Mouse (Mus musculus): Measurements from ENCODE around the gene Prkce. TPM values are rescaled to one million over a fixed set of nuclear protein-coding genes. Genes with fewer than 3 reads are reported as not detected.
A peak's percentile ranks its signal among the peaks of the same experiment; 100 is the strongest.

The Prkce gene
- polyA plus RNA-seq, 1 experiment from 2014 or later, result 6.7 TPM

- H3K9ac ChIP-seq (replicated peaks; ENCODE audit: low read length), result no peak overlapping the region
- H3K4me1 ChIP-seq (ENCODE audit: control insufficient read depth, insufficient read depth, low read length), result no peaks in the 10 kb centered on the region
- H3K4me2 ChIP-seq (ENCODE audit: low read depth, low read length), result no peak overlapping the region
- no peak overlapping the region for H3K4me3 ChIP-seq (ENCODE audit: low read depth, low read length)
- WGBS, result 75% methylated on average over 6 of the region's 6 CpGs
- H3K27ac ChIP-seq (replicated peaks; ENCODE audit: low read depth, low read length), result no peak overlapping the region
- H3K36me3 ChIP-seq (replicated peaks; ENCODE audit: control insufficient read depth, insufficient read depth, low read depth, low read length), result no peaks in the 10 kb centered on the region
- DNase-seq (ENCODE audit: low spot score), result no peak
- ATAC-seq (replicated peaks; ENCODE audit: insufficient number of reproducible peaks, low FRiP score, low TSS enrichment, low read depth), result no peak
- H3K27me3 ChIP-seq (ENCODE audit: control insufficient read depth, insufficient read depth, low read length), result no peaks in the 10 kb centered on the region
- no peaks in the 10 kb centered on the region for H3K9me3 ChIP-seq (replicated peaks; ENCODE audit: control insufficient read depth, low read length)
Measured at GRCm38 (mm10) chr17:86456512-86456911, 288.9 kb downstream of the Prkce start.

GRCm38 (mm10) chr17:86458302-86458980 is 290.9 kb downstream of the Prkce start:
- H3K9ac ChIP-seq (replicated peaks; ENCODE audit: low read length), result no peak overlapping the region
- H3K27me3 ChIP-seq (ENCODE audit: control insufficient read depth, insufficient read depth, low read length), result no peaks in the 10 kb centered on the region
- WGBS, result 81% methylated on average over 11 of the region's 11 CpGs
- H3K4me1 ChIP-seq (ENCODE audit: control insufficient read depth, insufficient read depth, low read length), result no peaks in the 10 kb centered on the region
- no peaks in the 10 kb centered on the region for H3K36me3 ChIP-seq (replicated peaks; ENCODE audit: control insufficient read depth, insufficient read depth, low read depth, low read length)
- H3K27ac ChIP-seq (replicated peaks; ENCODE audit: low read depth, low read length), result no peak overlapping the region
- H3K9me3 ChIP-seq (replicated peaks; ENCODE audit: control insufficient read depth, low read length), result no peaks in the 10 kb centered on the region
- H3K4me3 ChIP-seq (ENCODE audit: low read depth, low read length), result no peak overlapping the region
- no peak overlapping the region for H3K4me2 ChIP-seq (ENCODE audit: low read depth, low read length)
- DNase-seq (ENCODE audit: low spot score) (no peak), ATAC-seq (replicated peaks; ENCODE audit: insufficient number of reproducible peaks, low FRiP score, low TSS enrichment, low read depth) (no peak)

- WGBS, result 65% methylated on average over 17 of the region's 17 CpGs
- DNase-seq (ENCODE audit: low spot score), result no peak
Measured at GRCm38 (mm10) chr17:86460645-86461430, 293.3 kb downstream of the Prkce start.

GRCm38 (mm10) chr17:86463369-86463768 is 295.8 kb downstream of the Prkce start:
- H3K4me3 ChIP-seq (ENCODE audit: low read depth, low read length), result no peak overlapping the region
- H3K36me3 ChIP-seq (replicated peaks; ENCODE audit: control insufficient read depth, insufficient read depth, low read depth, low read length), result no peaks in the 10 kb centered on the region
- H3K27ac ChIP-seq (replicated peaks; ENCODE audit: low read depth, low read length), result no peak overlapping the region
- H3K4me2 ChIP-seq (ENCODE audit: low read depth, low read length), result no peak overlapping the region
- DNase-seq (ENCODE audit: low spot score) (no peak), ATAC-seq (replicated peaks; ENCODE audit: insufficient number of reproducible peaks, low FRiP score, low TSS enrichment, low read depth) (no peak)
- 52% methylated on average over 3 of the region's 3 CpGs for WGBS
- no peaks in the 10 kb centered on the region for H3K27me3 ChIP-seq (ENCODE audit: control insufficient read depth, insufficient read depth, low read length)
- no peak overlapping the region for H3K9ac ChIP-seq (replicated peaks; ENCODE audit: low read length)
- no peaks in the 10 kb centered on the region for H3K4me1 ChIP-seq (ENCODE audit: control insufficient read depth, insufficient read depth, low read length)
- no peaks in the 10 kb centered on the region for H3K9me3 ChIP-seq (replicated peaks; ENCODE audit: control insufficient read depth, low read length)

More at GRCm38 (mm10) chr17:86460645-86461430, 293.3 kb downstream of the Prkce start:
- H3K27me3 ChIP-seq (ENCODE audit: control insufficient read depth, insufficient read depth, low read length), result no peaks in the 10 kb centered on the region
- H3K4me2 ChIP-seq (ENCODE audit: low read depth, low read length), result no peak overlapping the region
- no peaks in the 10 kb centered on the region for H3K36me3 ChIP-seq (replicated peaks; ENCODE audit: control insufficient read depth, insufficient read depth, low read depth, low read length)
- no peaks in the 10 kb centered on the region for H3K4me1 ChIP-seq (ENCODE audit: control insufficient read depth, insufficient read depth, low read length)
- ATAC-seq (replicated peaks; ENCODE audit: insufficient number of reproducible peaks, low FRiP score, low TSS enrichment, low read depth), result no peak
- no peak overlapping the region for H3K27ac ChIP-seq (replicated peaks; ENCODE audit: low read depth, low read length)
- no peak overlapping the region for H3K9ac ChIP-seq (replicated peaks; ENCODE audit: low read length)
- H3K9me3 ChIP-seq (replicated peaks; ENCODE audit: control insufficient read depth, low read length), result no peaks in the 10 kb centered on the region
- H3K4me3 ChIP-seq (ENCODE audit: low read depth, low read length), result no peak overlapping the region

GRCm38 (mm10) chr17:86464197-86464596 is 296.6 kb downstream of the Prkce start:
- Histone ChIP-seq H3K4me2 (ENCODE audit: low read depth, low read length) (no peak overlapping the region), H3K4me1 (ENCODE audit: control insufficient read depth, insufficient read depth, low read length) (no peaks in the 10 kb centered on the region), H3K9me3 (replicated peaks; ENCODE audit: control insufficient read depth, low read length) (no peaks in the 10 kb centered on the region), H3K27me3 (ENCODE audit: control insufficient read depth, insufficient read depth, low read length) (no peaks in the 10 kb centered on the region), H3K27ac (replicated peaks; ENCODE audit: low read depth, low read length) (no peak overlapping the region), H3K9ac (replicated peaks; ENCODE audit: low read length) (no peak overlapping the region), H3K36me3 (replicated peaks; ENCODE audit: control insufficient read depth, insufficient read depth, low read depth, low read length) (no peaks in the 10 kb centered on the region), H3K4me3 (ENCODE audit: low read depth, low read length) (no peak overlapping the region)
- no peak for DNase-seq (ENCODE audit: low spot score)
- 90% methylated on average over 8 of the region's 8 CpGs for WGBS
- no peak for ATAC-seq (replicated peaks; ENCODE audit: insufficient number of reproducible peaks, low FRiP score, low TSS enrichment, low read depth)

GRCm38 (mm10) chr17:86464689-86465363 is 297.2 kb downstream of the Prkce start:
- Histone ChIP-seq H3K9me3 (replicated peaks; ENCODE audit: control insufficient read depth, low read length) (no peaks in the 10 kb centered on the region), H3K4me3 (ENCODE audit: low read depth, low read length) (no peak overlapping the region), H3K9ac (replicated peaks; ENCODE audit: low read length) (no peak overlapping the region), H3K4me2 (ENCODE audit: low read depth, low read length) (no peak overlapping the region), H3K4me1 (ENCODE audit: control insufficient read depth, insufficient read depth, low read length) (no peaks in the 10 kb centered on the region), H3K36me3 (replicated peaks; ENCODE audit: control insufficient read depth, insufficient read depth, low read depth, low read length) (no peaks in the 10 kb centered on the region), H3K27ac (replicated peaks; ENCODE audit: low read depth, low read length) (no peak overlapping the region), H3K27me3 (ENCODE audit: control insufficient read depth, insufficient read depth, low read length) (no peaks in the 10 kb centered on the region)
- ATAC-seq (replicated peaks; ENCODE audit: insufficient number of reproducible peaks, low FRiP score, low TSS enrichment, low read depth), result no peak
- WGBS, result 78% methylated on average over 16 of the region's 16 CpGs
- DNase-seq (ENCODE audit: low spot score), result no peak

- Histone ChIP-seq H3K9ac (replicated peaks; ENCODE audit: low read length) (no peak overlapping the region), H3K4me3 (ENCODE audit: low read depth, low read length) (no peak overlapping the region), H3K27me3 (ENCODE audit: control insufficient read depth, insufficient read depth, low read length) (no peaks in the 10 kb centered on the region), H3K27ac (replicated peaks; ENCODE audit: low read depth, low read length) (no peak overlapping the region), H3K9me3 (replicated peaks; ENCODE audit: control insufficient read depth, low read length) (no peaks in the 10 kb centered on the region), H3K36me3 (replicated peaks; ENCODE audit: control insufficient read depth, insufficient read depth, low read depth, low read length) (no peaks in the 10 kb centered on the region), H3K4me2 (ENCODE audit: low read depth, low read length) (no peak overlapping the region), H3K4me1 (ENCODE audit: control insufficient read depth, insufficient read depth, low read length) (no peaks in the 10 kb centered on the region)
- peak; percentile 30 for DNase-seq (ENCODE audit: low spot score)
- WGBS, result 74% methylated on average over 13 of the region's 13 CpGs
- ATAC-seq (replicated peaks; ENCODE audit: insufficient number of reproducible peaks, low FRiP score, low TSS enrichment, low read depth), result no peak
Measured at GRCm38 (mm10) chr17:86465865-86466264, 298.3 kb downstream of the Prkce start.

GRCm38 (mm10) chr17:86466412-86466811 is 298.8 kb downstream of the Prkce start:
- no peak for DNase-seq (ENCODE audit: low spot score)
- H3K27ac ChIP-seq (replicated peaks; ENCODE audit: low read depth, low read length), result no peak overlapping the region
- WGBS, result 73% methylated on average over 7 of the region's 7 CpGs
- H3K27me3 ChIP-seq (ENCODE audit: control insufficient read depth, insufficient read depth, low read length), result no peaks in the 10 kb centered on the region
- H3K4me2 ChIP-seq (ENCODE audit: low read depth, low read length), result no peak overlapping the region
- H3K9ac ChIP-seq (replicated peaks; ENCODE audit: low read length), result no peak overlapping the region
- H3K4me1 ChIP-seq (ENCODE audit: control insufficient read depth, insufficient read depth, low read length), result no peaks in the 10 kb centered on the region
- H3K36me3 ChIP-seq (replicated peaks; ENCODE audit: control insufficient read depth, insufficient read depth, low read depth, low read length), result no peaks in the 10 kb centered on the region
- no peak for ATAC-seq (replicated peaks; ENCODE audit: insufficient number of reproducible peaks, low FRiP score, low TSS enrichment, low read depth)
- H3K4me3 ChIP-seq (ENCODE audit: low read depth, low read length), result no peak overlapping the region
- H3K9me3 ChIP-seq (replicated peaks; ENCODE audit: control insufficient read depth, low read length), result no peaks in the 10 kb centered on the region

All from embryonic facial prominence, embryonic 11.5 days (tissue).